Mouse (Mus musculus) fat pad, adult 2 months (tissue): ENCODE measurements around the gene Srprb.
"Not testable (repeated sequence)": the region's sequence is repeated elsewhere in the genome, so short reads cannot be mapped to it uniquely, and the experiment has no call there.

Source experiments
- DNase-seq: peaks from one replicate; pipeline ENCODE4 v3.0.0-alpha.2; 2011; ENCODE audit warnings: low read depth, low spot score; ENCODE audit errors: extremely low read depth

Srprb gene

GRCm38 (mm10) chr9:103212654-103213420, 10.9 kb upstream of the Srprb start:
- DNase-seq: no peak

DNA sequence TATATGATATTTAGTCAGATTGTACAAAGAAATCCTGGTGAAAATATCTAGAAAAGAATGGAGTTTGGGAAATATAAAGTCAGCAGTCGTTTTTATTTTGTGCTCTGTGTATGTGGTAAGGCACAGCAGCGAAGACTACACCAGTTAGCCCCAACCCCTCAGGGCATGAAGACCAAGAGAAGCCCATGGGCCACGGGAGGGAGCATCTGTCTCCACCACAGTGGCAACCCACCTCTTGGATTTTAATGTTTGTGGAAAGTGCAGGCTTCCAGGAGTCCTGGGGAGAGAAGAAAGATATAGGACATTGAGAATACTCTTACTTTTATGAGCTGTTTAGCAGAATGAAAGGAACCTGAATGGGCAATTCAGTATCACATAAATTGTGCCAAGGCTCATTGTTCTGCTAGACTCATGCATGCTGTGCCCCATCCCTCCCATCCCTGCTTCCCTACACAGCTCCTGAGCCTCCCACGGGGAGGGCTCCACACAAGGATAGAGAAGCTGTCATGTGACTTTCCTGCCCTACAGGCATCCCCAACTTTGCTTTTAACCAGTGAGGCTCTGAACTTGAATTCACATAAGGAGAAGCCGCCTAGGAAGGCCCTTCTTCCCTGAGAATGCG, 7.0 kb upstream of the Srprb start:
- DNase-seq: no peak

DNA sequence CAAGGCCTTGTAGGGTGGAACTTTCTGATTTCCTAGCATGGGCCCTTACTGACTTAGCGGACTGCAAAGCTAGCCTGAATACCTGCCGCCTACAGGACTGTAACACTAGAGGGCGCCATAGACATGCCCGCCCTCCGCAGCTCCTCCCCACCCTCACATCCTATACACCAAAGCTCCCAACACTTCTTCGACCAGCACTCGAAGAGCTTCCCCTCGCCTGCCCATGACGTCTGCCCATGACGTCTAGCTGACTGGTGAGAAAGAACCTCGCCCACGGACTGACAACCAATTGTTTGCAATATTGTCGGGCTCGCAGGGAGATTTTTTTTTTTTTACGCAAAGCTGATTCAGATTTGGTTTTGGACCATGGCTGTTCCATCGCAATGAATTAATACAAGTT, 5.9 kb upstream of the Srprb start:
- DNase-seq: no peak

DNA sequence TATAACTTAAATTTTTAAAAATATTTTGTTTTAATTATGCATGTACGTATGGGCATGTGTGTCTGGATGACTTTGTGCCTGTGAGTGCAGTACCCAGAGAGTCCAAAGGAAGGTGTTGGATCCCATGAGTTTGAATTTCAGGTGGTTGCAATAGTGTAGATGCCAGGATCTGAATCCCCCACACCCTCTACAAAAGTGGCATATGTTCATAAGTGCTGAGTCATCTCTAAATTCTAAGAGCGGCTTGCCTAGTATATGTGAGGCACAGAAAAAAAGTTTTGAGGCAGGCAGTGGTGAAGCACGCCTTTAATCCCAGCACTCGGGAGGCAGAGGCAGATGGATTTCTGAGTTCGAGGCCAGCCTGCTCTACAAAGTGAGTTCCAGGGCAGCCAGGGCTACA, 3.8 kb upstream of the Srprb start:
- no peak for DNase-seq

DNA sequence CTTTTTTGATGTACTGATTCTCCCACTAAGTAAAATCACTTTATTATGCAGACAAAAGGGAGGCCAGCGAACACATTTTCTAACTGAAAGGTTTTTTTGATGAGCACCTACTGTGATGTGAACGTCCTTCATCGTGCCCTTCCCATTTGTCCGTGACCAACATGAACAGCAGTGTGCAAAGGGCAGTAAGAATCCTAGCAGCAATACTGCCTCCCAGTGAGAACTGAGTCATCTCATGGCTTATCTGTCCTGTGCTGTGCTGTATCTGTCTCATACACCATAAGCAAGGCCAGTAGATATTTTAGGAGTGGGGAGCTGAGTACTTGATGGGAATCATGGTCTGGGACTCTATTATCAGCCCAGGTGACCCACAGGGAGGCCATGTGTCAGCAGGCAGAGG, 13.5 kb downstream of the Srprb start:
- DNase-seq: no peak

- DNase-seq: no peak
Measured at GRCm38 (mm10) chr9:103186747-103187146, 15.2 kb downstream of the Srprb start.

- DNase-seq: no peak
Measured at GRCm38 (mm10) chr9:103185946-103186345, 16.0 kb downstream of the Srprb start.

- no peak for DNase-seq
Measured at GRCm38 (mm10) chr9:103184855-103185254, 17.1 kb downstream of the Srprb start.

GRCm38 (mm10) chr9:103181886-103182285, 20.1 kb downstream of the Srprb start:
- no peak for DNase-seq

- DNase-seq: peak; percentile 10
Measured at GRCm38 (mm10) chr9:103180807-103181565, 21.0 kb downstream of the Srprb start.

DNA sequence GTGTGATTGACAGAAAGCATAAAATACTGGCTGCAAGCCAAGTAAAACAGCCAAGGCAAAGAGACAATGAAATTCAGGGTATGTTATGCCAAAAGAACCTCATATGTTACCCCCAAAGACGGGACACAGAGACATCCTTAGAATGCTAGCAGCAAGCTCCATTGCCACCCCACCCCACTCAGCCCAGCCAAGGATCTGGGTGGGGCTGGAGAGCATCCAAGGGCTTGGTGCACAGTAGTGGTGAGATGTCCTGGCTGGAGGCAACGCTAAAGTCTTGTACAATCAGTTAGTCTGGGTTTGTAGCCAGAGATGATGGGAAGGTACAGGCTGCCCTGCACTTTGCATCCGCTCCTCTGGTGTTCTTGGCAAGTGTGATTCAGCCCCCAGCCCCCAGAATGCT, 21.6 kb downstream of the Srprb start:
- peak; percentile 3 for DNase-seq

DNA sequence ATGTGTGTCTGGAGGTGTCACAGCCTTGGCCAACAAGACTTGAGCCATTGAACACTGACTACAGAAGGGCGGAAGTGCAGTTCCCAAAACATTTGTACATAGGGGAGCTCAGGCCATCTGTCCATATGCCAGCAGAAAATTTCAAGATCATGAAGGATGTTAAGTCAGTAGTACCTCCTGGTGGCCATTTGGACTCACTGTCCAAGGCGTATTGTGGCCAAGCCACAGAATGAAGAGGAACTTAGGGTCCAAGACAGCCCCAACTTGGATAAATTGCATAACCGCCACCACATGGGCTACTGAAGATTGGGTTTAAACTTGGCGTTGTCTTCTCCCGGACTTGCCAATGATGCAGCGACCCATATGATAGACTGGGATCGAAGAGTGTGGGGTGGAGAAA, 26.2 kb downstream of the Srprb start:
- DNase-seq: no peak

DNA sequence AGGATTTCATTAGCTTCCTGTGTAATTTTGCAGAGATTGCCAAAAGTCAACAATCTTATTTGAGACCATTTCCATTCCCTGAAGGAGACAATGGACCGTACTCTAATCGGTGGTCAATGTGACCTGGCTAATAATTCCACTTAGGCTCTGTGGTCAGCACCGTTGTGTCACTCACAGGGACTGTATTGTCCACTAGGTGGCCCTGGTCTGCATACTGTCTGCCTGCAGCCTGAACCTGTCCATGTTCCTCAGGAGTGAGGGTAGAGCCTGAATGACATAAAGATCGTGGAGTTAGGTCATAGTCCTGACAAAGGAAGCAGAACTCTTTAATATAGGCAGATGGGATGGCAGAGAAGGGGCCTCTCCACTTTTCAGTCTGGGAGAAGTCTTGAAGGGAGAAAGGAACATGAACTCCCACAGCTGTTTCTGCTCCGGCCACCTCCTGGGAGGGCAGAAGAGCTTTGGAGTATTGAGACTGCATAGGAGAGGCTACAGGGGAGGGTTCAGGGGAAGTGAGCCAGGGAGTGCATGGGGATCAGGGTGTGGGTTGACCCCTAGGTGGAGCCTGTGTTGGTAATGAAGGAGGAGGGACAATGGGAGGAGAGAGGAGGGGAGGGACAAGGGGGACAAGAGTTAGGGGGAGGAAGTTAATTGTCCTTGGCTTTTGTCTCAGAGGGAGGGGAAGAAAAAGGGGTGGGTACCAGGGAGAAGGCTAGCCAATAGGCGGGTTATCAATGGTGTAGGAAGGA, 27.0 kb downstream of the Srprb start:
- no peak for DNase-seq

DNA sequence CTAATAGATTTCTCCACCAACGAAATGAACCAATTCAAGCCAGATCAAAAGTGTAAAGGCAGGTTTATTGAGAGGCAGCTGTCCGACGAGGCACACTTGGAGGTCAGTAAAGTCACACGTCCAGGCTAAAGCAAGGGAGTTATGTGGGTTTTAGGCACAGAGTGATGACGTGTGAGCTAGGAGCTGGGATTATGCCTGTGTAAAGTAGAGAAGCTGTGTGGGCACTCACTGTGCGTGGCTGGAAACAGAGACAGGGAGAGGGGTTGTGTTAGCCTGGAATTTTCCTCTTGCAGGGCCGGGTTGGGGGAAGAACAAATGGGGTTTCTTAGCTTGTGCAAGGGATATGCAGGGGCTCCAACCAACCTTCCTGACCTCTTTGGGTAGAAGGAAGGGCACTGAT, 33.2 kb downstream of the Srprb start:
- no peak for DNase-seq

- no peak for DNase-seq
Measured at GRCm38 (mm10) chr9:103168046-103168445, 33.9 kb downstream of the Srprb start.

DNA sequence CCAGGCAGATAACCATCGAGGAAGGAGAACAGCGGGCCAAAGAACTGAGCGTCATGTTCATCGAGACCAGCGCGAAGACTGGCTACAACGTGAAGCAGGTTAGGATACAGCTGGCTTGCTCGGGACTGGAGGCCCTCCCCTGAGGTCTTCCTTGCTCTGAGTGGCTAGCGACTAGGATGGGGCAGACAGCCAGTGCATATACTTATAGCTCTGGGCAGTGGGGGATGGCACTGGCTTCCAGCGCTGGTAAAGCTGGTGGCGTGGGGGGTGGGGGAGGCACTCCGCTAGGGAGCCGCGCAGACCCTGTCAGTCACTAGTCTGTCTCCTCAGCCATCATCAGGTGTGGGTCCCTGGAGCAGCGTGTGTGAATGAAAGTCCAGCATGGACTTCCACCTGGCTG, 38.1 kb downstream of the Srprb start:
- no peak for DNase-seq

- DNase-seq: not testable (repeated sequence)
Measured at GRCm38 (mm10) chr9:103155158-103155557, 46.8 kb downstream of the Srprb start.

- DNase-seq: no peak
Measured at GRCm38 (mm10) chr9:103154568-103154967, 47.4 kb downstream of the Srprb start.

- no peak for DNase-seq
Measured at GRCm38 (mm10) chr9:103153286-103153685, 48.7 kb downstream of the Srprb start.

DNA sequence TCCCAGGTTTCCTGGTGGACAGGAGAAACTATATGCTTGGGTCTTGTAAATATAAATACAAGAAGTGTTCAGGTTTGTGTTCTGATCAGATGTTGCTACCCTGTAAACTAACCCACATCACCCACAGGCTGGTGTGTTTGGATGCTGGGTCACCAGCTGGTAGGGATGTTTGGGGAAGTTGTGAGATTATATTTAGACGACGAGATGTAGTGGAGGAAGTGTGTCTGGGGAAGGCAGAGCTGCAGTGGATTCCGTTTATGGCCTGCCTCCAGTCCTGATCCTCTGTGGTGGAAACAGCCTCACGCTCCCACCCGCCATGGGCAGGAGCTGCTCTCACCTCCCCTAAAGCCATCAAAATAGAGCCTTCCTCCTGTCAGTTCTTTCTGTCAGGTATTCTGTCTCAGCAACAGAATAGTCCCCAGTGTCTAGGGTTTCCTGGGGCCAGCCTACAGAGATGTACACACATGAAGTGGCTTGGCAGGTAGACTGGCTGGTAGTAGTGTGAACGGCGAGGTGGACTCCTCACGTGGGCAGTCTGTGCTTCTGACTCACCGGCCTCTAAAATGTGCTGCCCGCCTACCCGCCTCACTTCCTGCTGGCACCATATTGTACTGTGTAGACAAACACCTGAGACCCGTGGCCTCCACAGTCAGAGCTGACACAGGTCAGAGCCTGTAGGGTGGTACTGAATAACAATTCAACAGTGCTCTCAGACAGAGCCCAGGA, 52.7 kb downstream of the Srprb start:
- no peak for DNase-seq

- no peak for DNase-seq
Measured at GRCm38 (mm10) chr9:103147103-103147502, 54.8 kb downstream of the Srprb start.
